Mouse (Mus musculus) neural tube, embryonic 11.5 days (tissue): ENCODE results near the gene Srxn1. TPM values are rescaled to one million over a fixed set of nuclear protein-coding genes. Genes with fewer than 3 reads are reported as not detected.
"Not testable (repeated sequence)": the region's sequence is repeated elsewhere in the genome, so short reads cannot be mapped to it uniquely, and the experiment has no call there.

Experiments used
- ATAC-seq: fragments of 200-750 bp; cut with Nextera tagmentation; 2 replicates; pipeline ENCODE4 v1.8.0; 2017; ENCODE audit warnings: moderate number of reproducible peaks, mild to moderate bottlenecking, moderate TSS enrichment, moderate library complexity; ENCODE audit not compliant: insufficient read depth, low FRiP score, low TSS enrichment
- DNase-seq: peaks from one replicate; pipeline ENCODE4 v3.0.0-alpha.2; 2015; ENCODE audit warnings: low spot score
- H3K27ac ChIP-seq: fragments of 300-500 bp; sonication (generic); 2 replicates; pipeline ENCODE4 v1.5.1; 2014; ENCODE audit warnings: low read depth, mild to moderate bottlenecking, low read length
- H3K27me3 ChIP-seq: fragments of 300-500 bp; sonication (generic); 2 replicates; pipeline ENCODE4 v1.6.1; 2014; ENCODE audit warnings: mild to moderate bottlenecking, low read length, mixed read lengths; ENCODE audit not compliant: control insufficient read depth, insufficient read depth
- H3K36me3 ChIP-seq: fragments of 300-500 bp; sonication (generic); 2 replicates; pipeline ENCODE4 v1.6.1; 2014; ENCODE audit warnings: mild to moderate bottlenecking, low read length, moderate library complexity, mixed read lengths; ENCODE audit not compliant: control insufficient read depth, insufficient read depth
- H3K4me1 ChIP-seq: fragments of 300-500 bp; sonication (generic); 2 replicates; pipeline ENCODE4 v1.6.1; 2014; ENCODE audit warnings: low read length, mixed read lengths; ENCODE audit not compliant: control insufficient read depth, insufficient read depth
- H3K4me2 ChIP-seq: fragments of 300-500 bp; sonication (generic); 2 replicates; pipeline ENCODE4 v1.6.1; 2014; ENCODE audit warnings: low read depth, mild to moderate bottlenecking, moderate library complexity
- H3K4me3 ChIP-seq: fragments of 300-500 bp; sonication (generic); 2 replicates; pipeline ENCODE4 v1.5.1; 2014; ENCODE audit warnings: low read depth, low read length
- H3K9ac ChIP-seq: fragments of 300-500 bp; sonication (generic); 2 replicates; pipeline ENCODE4 v1.6.1; 2014; ENCODE audit warnings: mild to moderate bottlenecking, low read length
- H3K9me3 ChIP-seq: fragments of 300-500 bp; sonication (generic); 2 replicates; pipeline ENCODE4 v1.6.1; 2016; ENCODE audit warnings: low read length; ENCODE audit not compliant: control insufficient read depth
- WGBS: fragments of 180-500 bp; shearing (Covaris S2); extraction: QIAGEN DNeasy Blood & Tissue Kit; methylation state at CpG from one replicate; pipeline ENCODE4 v1.1.7; 2014; 5-methylcytosine and 5-hydroxymethylcytosine counted together
- polyA plus RNA-seq: library from polyadenylated mRNA; unstranded; fragments of >200 nt; fragmentation: Nextera tagmentation; extraction: Ambion mirVana; gene quantifications from 2 replicates; pipeline ENCODE4 v1.2.1, GENCODE M21; 2014

Srxn1 gene
- polyA plus RNA-seq: 17.5 and 18.8 TPM in 2 replicates

DNA sequence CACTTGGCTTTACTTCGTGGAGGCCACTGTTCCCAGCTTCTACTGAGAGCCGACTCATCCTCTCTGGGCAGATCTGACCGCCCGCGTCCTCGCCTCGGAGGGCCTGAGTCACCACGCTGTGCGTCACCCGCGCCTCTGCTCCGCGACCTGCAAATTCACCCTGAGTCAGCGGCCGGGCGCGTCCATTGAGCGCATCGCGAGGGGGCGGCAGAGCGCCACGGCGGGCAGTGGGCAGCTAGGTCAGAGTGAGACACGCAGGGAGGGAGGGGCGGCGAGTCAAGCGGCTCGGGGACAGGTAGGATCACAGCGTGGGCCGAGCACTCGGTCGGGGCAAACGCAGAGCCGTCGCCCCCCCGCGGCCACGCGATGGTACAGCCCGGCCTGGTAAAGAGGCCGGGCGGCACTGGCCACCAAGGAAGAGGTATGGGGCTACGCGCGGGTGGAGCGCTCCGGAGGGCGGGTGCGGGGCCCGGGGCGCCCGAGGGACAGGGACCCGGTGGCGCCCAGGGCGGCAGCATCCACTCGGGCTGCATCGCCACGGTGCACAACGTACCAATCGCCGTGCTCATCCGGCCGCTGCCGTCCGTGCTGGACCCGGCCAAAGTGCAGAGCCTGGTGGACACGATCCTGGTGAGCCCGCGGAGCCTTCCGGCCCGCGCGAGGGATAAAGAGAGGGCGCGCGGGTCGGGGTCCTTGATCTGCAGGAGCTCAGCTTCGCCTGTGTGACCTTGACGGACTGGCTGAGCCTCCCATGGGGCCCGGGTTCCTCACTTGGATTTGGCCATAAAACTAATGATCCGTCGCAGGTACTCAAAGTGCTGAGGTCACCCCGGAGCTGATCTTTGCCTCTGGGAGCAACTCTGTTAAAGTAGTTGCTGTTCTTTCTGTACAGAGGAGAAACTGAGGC is at the start of gene Srxn1:
Srxn1 (plus strand) TSS at position 199 of the 907 bp plus-strand sequence.
- Histone ChIP-seq H3K9ac (peak within 1 kb of the TSS; percentile 64), H3K27me3 (no peaks in the 10 kb centered on the region), H3K4me3 (peak within 1 kb of the TSS; percentile 60), H3K4me2 (peak within 1 kb of the TSS; percentile 64), H3K27ac (peak within 1 kb of the TSS; percentile 30; the same call in 1 of the 2 replicates), H3K4me1 (peaks cover 6% of the 10 kb centered on the region), H3K9me3 (0 out of 2 replicates have a peak, but pooled peaks cover 3% of the 10 kb centered on the region), H3K36me3 (no peaks in the 10 kb centered on the region)
- peak; percentile 88 for DNase-seq
- ATAC-seq: peak; percentile 85
- under 1% methylated on average over 70 of the region's 84 CpGs for WGBS

DNA sequence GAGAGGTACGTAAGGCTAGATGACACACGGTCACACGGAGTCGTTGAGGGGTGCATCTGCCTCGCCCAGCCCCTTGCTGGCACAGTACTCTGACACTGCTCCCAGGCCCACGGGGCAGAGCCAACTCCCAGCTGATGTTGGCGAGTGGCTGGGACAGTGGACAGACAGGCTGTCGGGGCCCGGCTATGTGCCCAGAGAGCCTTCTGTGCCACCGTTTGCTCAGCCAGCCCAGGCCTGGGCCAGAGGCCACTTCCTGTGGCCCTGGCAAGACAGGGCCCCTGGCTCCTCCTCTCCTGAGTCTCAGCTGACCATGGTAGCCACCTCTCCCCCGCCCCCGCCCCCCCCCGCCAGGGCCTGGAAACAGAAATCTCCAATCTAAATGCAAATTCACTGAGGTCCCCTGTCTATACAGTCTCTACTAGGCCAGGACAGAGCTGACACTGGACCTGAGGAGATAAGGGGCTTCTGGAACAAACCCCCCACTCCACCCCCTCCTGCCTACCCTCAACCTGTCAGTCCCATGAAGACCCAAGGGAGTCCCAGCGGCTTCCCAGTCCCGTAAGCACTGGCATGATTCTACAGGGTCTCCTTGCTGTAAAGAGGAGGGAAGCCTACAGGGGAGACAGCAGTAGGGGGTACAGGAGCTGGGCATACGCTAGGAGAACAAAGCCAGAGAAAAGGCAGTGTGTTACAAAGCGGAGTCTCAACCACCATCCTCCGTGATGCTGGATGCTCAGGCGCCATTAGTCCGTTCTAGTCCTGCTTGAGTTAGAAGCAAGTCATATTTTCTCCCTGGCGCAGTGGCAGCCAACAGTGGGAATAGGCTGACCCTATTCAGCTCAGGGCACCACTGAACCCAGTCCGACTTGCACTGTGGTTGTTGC is 48.7 kb upstream of the Srxn1 start:
- Histone ChIP-seq H3K4me2 (no peak overlapping the region), H3K4me1 (0 out of 2 replicates have a peak, but pooled peaks cover 4% of the 10 kb centered on the region), H3K27ac (no peak overlapping the region), H3K9ac (no peak overlapping the region), H3K27me3 (peaks cover 3% of the 10 kb centered on the region), H3K36me3 (no peaks in the 10 kb centered on the region), H3K9me3 (no peaks in the 10 kb centered on the region), H3K4me3 (no peak overlapping the region)
- ATAC-seq (peak; percentile 36; the same call in 1 of the 2 replicates), DNase-seq (no peak)
- 67% methylated on average over 22 of the region's 22 CpGs for WGBS

DNA sequence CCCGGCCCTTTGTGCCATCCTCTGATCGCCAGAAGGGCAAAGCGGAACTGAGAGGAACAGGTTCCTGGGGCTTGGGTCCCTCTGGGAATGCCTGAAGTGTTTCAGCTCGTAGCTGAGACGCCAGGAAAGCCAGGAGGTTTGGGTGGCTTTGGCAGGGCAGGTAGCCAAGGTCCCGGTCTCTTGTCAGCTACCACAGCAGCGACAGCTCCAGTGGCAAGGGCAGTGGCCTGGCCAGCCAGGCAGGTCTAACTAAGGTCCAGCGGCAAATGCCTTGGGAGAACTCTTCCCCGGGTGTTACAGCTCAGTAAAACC is 48.1 kb upstream of the Srxn1 start:
- Histone ChIP-seq H3K9me3 (no peaks in the 10 kb centered on the region), H3K36me3 (no peaks in the 10 kb centered on the region), H3K4me3 (no peak overlapping the region), H3K27me3 (peaks cover 2% of the 10 kb centered on the region; the same call in 1 of the 2 replicates), H3K4me2 (no peak overlapping the region), H3K9ac (no peak overlapping the region), H3K27ac (no peak overlapping the region), H3K4me1 (no peaks in the 10 kb centered on the region)
- DNase-seq (no peak), ATAC-seq (no peak)
- WGBS: 77% methylated on average over 9 of the region's 9 CpGs

DNA sequence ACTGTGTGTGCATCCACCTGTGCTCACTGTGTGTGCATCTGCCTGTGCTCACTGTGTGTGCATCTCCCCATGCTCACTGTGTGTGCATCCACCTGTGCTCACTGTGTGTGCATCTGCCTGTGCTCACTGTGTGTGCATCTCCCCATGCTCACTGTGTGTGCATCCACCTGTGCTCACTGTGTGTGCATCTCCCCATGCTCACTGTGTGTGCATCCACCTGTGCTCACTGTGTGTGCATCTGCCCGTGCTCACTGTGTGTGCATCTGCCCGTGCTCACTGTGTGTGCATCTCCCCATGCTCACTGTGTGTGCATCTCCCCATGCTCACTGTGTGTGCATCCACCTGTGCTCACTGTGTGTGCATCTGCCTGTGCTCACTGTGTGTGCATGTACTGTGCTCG is 42.5 kb upstream of the Srxn1 start:
- DNase-seq, H3K4me2 ChIP-seq, H3K27me3 ChIP-seq, H3K36me3 ChIP-seq, H3K9ac ChIP-seq, H3K27ac ChIP-seq, ATAC-seq, H3K4me3 ChIP-seq, H3K4me1 ChIP-seq, H3K9me3 ChIP-seq: not testable (repeated sequence)
- WGBS: 88% methylated on average over 3 of the region's 3 CpGs

DNA sequence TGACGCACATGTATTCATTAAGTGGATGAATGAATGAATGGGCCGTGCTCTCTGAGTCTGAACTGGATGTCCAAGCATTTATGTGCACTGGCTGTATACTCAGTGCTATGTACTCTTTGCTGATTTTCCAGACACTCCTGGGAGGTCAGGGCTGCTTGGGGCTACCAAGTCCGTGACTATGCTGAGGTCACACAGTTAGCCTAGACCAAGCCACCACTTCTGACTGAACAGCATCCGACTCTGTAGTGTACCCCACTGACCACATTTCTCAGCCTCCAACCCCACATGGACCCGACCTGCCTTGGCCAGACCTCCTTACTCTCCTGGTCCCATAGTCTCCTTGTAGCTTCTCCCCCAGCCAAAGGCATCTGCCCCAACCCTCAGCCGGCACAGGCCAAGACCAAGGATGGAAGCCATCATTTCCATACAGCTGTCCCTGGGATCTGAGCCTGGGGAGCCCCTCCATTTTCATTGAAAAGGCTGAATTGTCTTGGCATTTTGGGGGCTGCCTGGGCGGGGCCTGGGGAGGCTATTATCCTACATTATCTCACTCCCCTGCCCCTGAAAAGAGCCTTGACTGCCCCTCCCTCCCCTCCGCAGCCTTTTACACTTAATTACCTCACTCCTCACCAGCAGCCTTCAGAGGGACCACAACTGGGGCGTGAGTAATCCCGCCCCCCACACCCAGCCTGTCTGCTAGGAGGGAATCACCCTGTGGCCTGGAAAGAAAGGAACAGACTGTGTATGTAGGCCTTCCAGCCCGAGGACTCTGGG is 36.5 kb upstream of the Srxn1 start:
- Histone ChIP-seq H3K36me3 (no peaks in the 10 kb centered on the region), H3K4me3 (no peak overlapping the region), H3K27ac (peak overlapping the region; percentile 76), H3K4me2 (no peak overlapping the region), H3K27me3 (no peaks in the 10 kb centered on the region), H3K9ac (no peak overlapping the region; the same call in 1 of the 2 replicates), H3K9me3 (no peaks in the 10 kb centered on the region), H3K4me1 (peaks cover 12% of the 10 kb centered on the region)
- DNase-seq (peak; percentile 73), ATAC-seq (peak; percentile 91)
- 31% methylated on average over 11 of the region's 11 CpGs for WGBS

DNA sequence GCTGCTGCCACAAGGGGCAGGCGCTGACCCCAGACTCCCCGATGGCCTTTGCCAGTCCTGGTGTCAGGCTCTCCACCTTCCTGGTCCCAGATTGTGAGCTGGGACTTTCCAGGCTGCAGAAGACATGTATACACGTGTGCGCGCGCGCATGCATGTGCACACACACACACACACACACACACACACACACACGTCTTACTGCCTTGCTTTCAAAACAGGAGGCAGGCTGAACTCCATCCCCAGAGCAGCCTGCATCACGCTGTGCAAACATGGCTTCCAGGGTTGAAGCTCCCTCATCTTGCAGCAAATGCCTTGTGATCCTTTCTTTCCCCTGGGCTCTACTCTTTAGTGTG is 35.9 kb upstream of the Srxn1 start:
- H3K9ac ChIP-seq: peak overlapping the region; percentile 30; the same call in 1 of the 2 replicates
- no peak overlapping the region for H3K4me3 ChIP-seq
- no peaks in the 10 kb centered on the region for H3K27me3 ChIP-seq

DNA sequence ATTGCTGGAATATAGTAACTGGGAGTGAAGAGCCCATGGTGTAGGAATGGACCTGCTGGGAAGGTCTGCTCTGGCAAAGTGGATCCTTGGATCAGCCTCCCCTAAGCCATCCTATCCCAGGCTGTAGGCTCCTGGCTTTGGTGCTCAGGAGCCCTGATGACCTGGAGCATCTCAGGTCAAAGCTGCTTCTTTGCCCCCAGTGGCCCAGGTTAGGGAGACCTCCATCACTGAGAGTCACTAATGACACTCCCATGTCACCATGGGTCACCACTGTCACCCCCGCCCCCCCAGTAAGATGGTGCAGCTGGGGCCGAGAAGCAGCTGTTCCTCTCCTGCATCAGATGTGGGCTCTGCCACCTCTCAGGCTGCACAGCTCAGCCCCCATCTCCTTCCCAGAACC is 35.4 kb upstream of the Srxn1 start:
- Histone ChIP-seq H3K9ac (peak overlapping the region; percentile 30), H3K4me1 (peaks cover 12% of the 10 kb centered on the region), H3K36me3 (no peaks in the 10 kb centered on the region), H3K9me3 (no peaks in the 10 kb centered on the region), H3K4me3 (no peak overlapping the region), H3K27me3 (no peaks in the 10 kb centered on the region), H3K4me2 (no peak overlapping the region), H3K27ac (peak overlapping the region; percentile 76)
- DNase-seq: peak; percentile 17
- 0 out of 2 replicates have a peak, but pooled peaks have one; percentile 17 for ATAC-seq
- 74% methylated on average over 2 of the region's 2 CpGs for WGBS

More for the DNA sequence above, 35.9 kb upstream of the Srxn1 start:
- ATAC-seq (peak; percentile 37; the same call in 1 of the 2 replicates), DNase-seq (no peak)
- 48% methylated on average over 9 of the region's 9 CpGs for WGBS
- peak overlapping the region; percentile 76 for H3K27ac ChIP-seq
- 0 out of 2 replicates have a peak overlapping the region, but pooled peaks have one; percentile 6 for H3K4me2 ChIP-seq
- peaks cover 12% of the 10 kb centered on the region for H3K4me1 ChIP-seq
- H3K36me3 ChIP-seq: no peaks in the 10 kb centered on the region
- no peaks in the 10 kb centered on the region for H3K9me3 ChIP-seq

DNA sequence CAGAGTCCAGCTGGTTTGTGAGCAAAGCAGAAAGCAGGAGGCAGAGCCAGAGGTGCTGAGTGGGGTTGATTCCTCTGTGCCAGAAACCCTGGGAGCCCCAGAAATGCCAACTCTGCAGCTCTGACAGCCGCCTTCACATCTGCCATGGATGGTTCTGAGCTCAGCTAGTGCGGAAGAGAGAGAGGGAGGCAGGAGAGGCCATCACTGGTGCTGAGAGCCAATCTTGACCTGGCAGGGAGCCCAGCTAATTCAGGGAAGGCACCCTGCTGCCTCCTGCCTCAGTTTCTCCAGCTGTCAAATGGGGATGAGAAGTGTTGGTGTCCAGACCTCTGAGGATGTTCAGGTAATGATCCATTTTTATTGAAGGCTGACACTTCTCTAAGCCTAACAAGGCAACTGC is 30.8 kb upstream of the Srxn1 start:
- peaks cover 6% of the 10 kb centered on the region for H3K4me1 ChIP-seq
- H3K9ac ChIP-seq: no peak overlapping the region
- no peaks in the 10 kb centered on the region for H3K27me3 ChIP-seq
- H3K4me2 ChIP-seq: no peak overlapping the region
- H3K27ac ChIP-seq: no peak overlapping the region
- 86% methylated on average over 2 of the region's 2 CpGs for WGBS
- H3K9me3 ChIP-seq: no peaks in the 10 kb centered on the region
- no peaks in the 10 kb centered on the region for H3K36me3 ChIP-seq
- ATAC-seq: no peak
- DNase-seq: no peak
- H3K4me3 ChIP-seq: no peak overlapping the region
